Mouse (Mus musculus) myocyte (in vitro differentiated cells): Measurements from ENCODE around the gene Dclk2. TPM values are rescaled to one million over a fixed set of nuclear protein-coding genes. Genes with fewer than 3 reads are reported as not detected.

Experiments
- H3K27me3 ChIP-seq: one replicate; pipeline ENCODE4 v1.6.1; 2011; ENCODE audit not compliant: control insufficient read depth, insufficient read depth, insufficient read length
- H3K36me3 ChIP-seq: one replicate; pipeline ENCODE4 v1.6.1; 2011; ENCODE audit not compliant: control insufficient read depth, insufficient read depth
- H3K4me2 ChIP-seq: one replicate; pipeline ENCODE4 v1.6.1; 2011; ENCODE audit warnings: low read depth, control low read depth
- H3K4me3 ChIP-seq: one replicate; pipeline ENCODE4 v1.5.1; 2011; ENCODE audit warnings: mild to moderate bottlenecking, control low read depth, moderate library complexity
- H3K79me2 ChIP-seq: one replicate; pipeline ENCODE4 v1.6.1; 2011; ENCODE audit not compliant: control insufficient read depth, insufficient read depth
- H3ac ChIP-seq: one replicate; pipeline ENCODE4 v1.6.1; 2011; ENCODE audit not compliant: control insufficient read depth, insufficient read length
- CEBPB ChIP-seq: IDR thresholded peaks from 2 replicates; pipeline ENCODE4 v1.6.1; 2011; ENCODE audit warnings: mild to moderate bottlenecking, moderate library complexity; ENCODE audit not compliant: poor library complexity, insufficient read depth, severe bottlenecking
- E2F4 ChIP-seq: IDR thresholded peaks from one replicate; pipeline ENCODE4 v1.6.1; 2011; ENCODE audit warnings: mild to moderate bottlenecking, control low read depth, moderate library complexity; ENCODE audit not compliant: insufficient read depth
- MAX ChIP-seq: IDR thresholded peaks from one replicate; pipeline ENCODE4 v1.6.1; 2011; ENCODE audit warnings: low read depth, mild to moderate bottlenecking, control low read depth
- MYOD1 ChIP-seq, 3 experiments: IDR thresholded peaks; one replicate each; pipeline ENCODE4 v1.6.1; 2011; ENCODE audit warnings: control low read depth in 2 of 3, low read depth in 2 of 3, mild to moderate bottlenecking in 2 of 3, moderate library complexity in 1 of 3; ENCODE audit not compliant: insufficient read length in 2 of 3, control insufficient read depth in 1 of 3
- MYOG ChIP-seq, 3 experiments: IDR thresholded peaks; one replicate each; pipeline ENCODE4 v1.6.1; 2011; ENCODE audit warnings: control low read depth in 2 of 3, low read depth in 2 of 3, mild to moderate bottlenecking in 2 of 3; ENCODE audit not compliant: insufficient read length in 2 of 3, control insufficient read depth in 1 of 3, insufficient read depth in 1 of 3
- POLR2A ChIP-seq: IDR thresholded peaks from one replicate; pipeline ENCODE4 v1.6.1; 2011; ENCODE audit warnings: low read depth, mild to moderate bottlenecking, control low read depth, moderate library complexity; ENCODE audit not compliant: insufficient read length
- POLR2AphosphoS2 ChIP-seq: IDR thresholded peaks from one replicate; pipeline ENCODE4 v1.6.1; 2011; ENCODE audit warnings: low read depth, control low read depth; ENCODE audit not compliant: insufficient read length
- REST ChIP-seq: IDR thresholded peaks from one replicate; pipeline ENCODE4 v1.6.1; 2011; ENCODE audit warnings: mild to moderate bottlenecking, control low read depth, moderate library complexity; ENCODE audit not compliant: insufficient read depth, insufficient read length
- SRF ChIP-seq: IDR thresholded peaks from one replicate; pipeline ENCODE4 v1.6.1; 2011; ENCODE audit warnings: low read depth; ENCODE audit not compliant: control insufficient read depth, insufficient read length
- TCF12 ChIP-seq: IDR thresholded peaks from one replicate; pipeline ENCODE4 v1.6.1; 2011; ENCODE audit warnings: mild to moderate bottlenecking, control low read depth; ENCODE audit not compliant: poor library complexity, insufficient read depth, severe bottlenecking
- TCF3 ChIP-seq: IDR thresholded peaks from one replicate; pipeline ENCODE4 v1.6.1; 2011; ENCODE audit warnings: low read depth, control low read depth; ENCODE audit not compliant: insufficient read length
- USF1 ChIP-seq: IDR thresholded peaks from one replicate; pipeline ENCODE4 v1.6.1; 2011; ENCODE audit warnings: low read depth, mild to moderate bottlenecking, control low read depth, moderate library complexity
- polyA plus RNA-seq: library from polyadenylated mRNA; unstranded; fragments of >200 nt; fragmentation: generic; extraction: Trizol; gene quantifications from one replicate; pipeline ENCODE4 v1.2.1, GENCODE M21; 2012; ENCODE audit warnings: missing spikeins

The Dclk2 gene
- polyA plus RNA-seq, 1 experiment = 1.8 TPM

DNA sequence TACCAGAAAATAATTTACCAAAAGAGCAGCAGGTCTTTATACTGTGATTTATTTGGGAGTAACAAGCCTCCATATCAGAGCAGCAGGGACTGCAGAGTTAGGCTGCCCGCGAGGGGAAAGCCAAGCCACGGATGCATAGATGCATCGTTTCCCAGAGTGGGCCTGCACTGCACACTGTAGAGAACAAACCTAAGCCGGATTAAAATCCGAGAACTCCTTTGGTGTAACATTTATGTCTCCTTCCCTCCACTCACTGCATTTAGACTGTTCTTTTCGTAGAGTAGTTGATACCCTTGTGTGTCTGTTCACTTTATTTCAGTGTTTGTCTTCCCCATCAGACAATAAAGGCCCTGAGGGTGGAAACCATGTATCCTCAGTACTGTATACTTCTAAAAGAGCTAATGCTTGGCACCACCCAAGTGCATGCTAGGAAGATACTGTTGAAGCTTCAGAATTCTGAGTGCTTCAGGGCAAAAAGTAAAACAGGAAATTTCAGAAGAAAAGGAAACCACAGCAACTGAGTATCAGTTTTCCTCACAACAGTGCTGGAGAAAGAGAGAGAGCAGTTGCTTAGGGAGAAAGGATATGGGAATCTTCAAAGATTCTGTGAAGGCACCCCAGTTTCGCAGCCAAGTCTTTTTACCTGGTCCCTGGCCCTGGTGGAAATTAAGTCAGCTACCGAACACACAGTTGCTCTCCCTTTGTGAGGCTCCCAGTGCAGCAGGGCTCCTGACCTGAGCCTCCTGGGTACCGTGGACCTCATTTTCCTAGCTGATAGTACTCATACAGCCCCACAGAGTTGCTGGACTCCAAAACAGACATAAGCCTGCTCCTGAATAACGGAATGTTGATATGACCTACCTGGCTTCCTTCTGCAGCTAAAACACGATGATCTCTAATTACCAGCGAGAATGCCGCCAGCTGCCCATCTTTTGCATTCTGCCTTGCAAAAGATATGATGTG, 165.8 kb downstream of the Dclk2 start:
- Histone ChIP-seq H3K4me2 (no peak overlapping the region), H3K4me3 (no peak overlapping the region), H3ac (no peak overlapping the region), H3K36me3 (no peaks in the 10 kb centered on the region), H3K27me3 (no peaks in the 10 kb centered on the region), H3K79me2 (no peaks in the 10 kb centered on the region)
- TF ChIP-seq REST (no peak), E2F4 (no peak), MYOD1 (IDR thresholded peaks at IDR 0.05; ENCODE audit: control insufficient read depth in 1 of 3, insufficient read length in 2 of 3, low read depth in 2 of 3) (no peak), TCF3 (no peak), CEBPB (no peak), MAX (no peak), POLR2A (no peak), USF1 (no peak), SRF (no peak), MYOG (IDR thresholded peaks at IDR 0.05; ENCODE audit: control insufficient read depth in 1 of 3, insufficient read depth in 1 of 3, insufficient read length in 2 of 3, low read depth in 2 of 3) (no peak), TCF12 (no peak), POLR2AphosphoS2 (no peak)

DNA sequence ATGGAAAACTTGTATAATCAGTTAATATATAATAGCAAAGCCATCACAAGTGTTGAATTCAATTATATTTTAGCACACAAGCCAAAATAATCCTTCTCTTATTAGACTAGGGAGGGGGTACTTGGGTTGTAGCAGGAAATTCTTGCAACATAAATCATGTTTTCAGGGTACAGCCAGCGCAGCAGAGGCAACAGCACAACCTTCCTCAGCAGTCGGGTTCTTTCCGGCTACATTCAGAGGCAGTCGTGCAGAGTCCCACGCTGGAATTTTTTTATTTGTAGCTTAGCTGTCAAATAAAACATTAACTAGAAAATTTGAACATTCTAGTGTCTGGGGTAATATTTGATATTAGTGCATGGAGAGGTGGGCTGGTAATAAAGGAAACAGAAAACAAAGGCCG, 166.5 kb downstream of the Dclk2 start:
- Histone ChIP-seq H3K4me3 (no peak overlapping the region), H3K4me2 (no peak overlapping the region), H3K27me3 (no peaks in the 10 kb centered on the region), H3ac (no peak overlapping the region), H3K79me2 (no peaks in the 10 kb centered on the region), H3K36me3 (no peaks in the 10 kb centered on the region)
- TF ChIP-seq MYOG (IDR thresholded peaks at IDR 0.05; ENCODE audit: control insufficient read depth in 1 of 3, insufficient read depth in 1 of 3, insufficient read length in 2 of 3, low read depth in 2 of 3) (no peak), USF1 (no peak), CEBPB (no peak), POLR2AphosphoS2 (no peak), TCF3 (no peak), REST (no peak), SRF (no peak), MAX (no peak), MYOD1 (IDR thresholded peaks at IDR 0.05; ENCODE audit: control insufficient read depth in 1 of 3, insufficient read length in 2 of 3, low read depth in 2 of 3) (no peak), POLR2A (no peak), E2F4 (no peak), TCF12 (no peak)

DNA sequence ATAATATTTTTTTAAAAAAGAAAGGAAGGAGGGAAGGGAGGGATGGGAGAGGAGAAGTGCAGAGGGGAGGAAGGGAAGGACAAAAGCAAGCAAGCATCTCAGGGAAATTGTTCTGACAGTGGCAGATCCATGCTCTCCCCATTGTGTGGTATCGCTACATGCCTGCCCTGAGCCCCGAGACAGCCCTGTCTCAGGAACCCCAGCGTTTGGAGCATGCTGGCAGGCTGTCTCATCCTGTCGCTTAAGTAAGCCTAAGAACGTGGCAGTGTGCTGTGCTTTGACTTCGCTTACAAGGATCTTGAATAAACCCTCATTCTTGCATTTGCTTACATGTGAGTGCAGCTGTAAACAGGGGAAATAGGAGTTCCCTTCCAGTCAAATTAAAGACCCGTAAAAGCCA, 170.0 kb downstream of the Dclk2 start:
- no peak overlapping the region for H3ac ChIP-seq
- H3K36me3 ChIP-seq = no peaks in the 10 kb centered on the region
- no peak for TF ChIP-seq POLR2A
- no peak for TF ChIP-seq SRF
- no peak for TF ChIP-seq E2F4
- no peak for TF ChIP-seq TCF3
- no peak overlapping the region for H3K4me3 ChIP-seq
- H3K27me3 ChIP-seq = no peaks in the 10 kb centered on the region
- no peaks in the 10 kb centered on the region for H3K79me2 ChIP-seq
- H3K4me2 ChIP-seq = no peak overlapping the region

DNA sequence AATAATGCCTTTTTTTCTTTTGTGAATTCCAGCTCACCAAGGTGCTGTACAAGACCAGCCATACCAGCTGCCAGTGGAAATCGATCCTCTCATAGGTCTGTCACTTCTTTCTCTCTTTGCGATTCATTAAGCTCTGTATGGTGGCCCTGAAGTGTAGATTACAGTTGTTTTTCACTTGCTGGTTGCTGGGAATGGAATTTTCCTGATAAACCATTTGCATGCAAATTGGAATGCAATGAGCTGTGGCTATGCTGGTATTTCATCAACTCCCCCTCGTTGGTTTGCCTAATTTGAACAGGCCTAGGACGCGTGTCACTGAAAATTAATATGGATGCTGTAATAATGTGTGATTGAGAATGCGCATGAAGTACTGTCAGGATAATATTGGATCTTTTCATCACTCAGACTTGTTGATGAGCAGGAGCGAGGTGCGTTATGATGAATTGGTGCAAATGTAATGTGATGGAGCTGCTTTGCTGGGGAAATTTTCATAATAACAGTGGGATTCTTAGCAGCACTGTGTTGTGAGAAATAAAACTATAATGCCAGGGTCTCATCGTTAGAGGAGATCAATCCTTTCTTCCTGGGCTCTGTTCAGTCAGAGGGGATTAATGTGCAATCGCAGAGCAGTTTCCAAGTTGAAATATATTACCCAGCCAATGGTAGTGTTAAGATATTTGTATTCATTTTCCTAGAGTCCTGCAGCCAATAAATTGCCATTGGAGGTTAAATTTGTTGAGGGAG, 174.7 kb downstream of the Dclk2 start:
- Histone ChIP-seq H3K27me3 (no peaks in the 10 kb centered on the region), H3K79me2 (no peaks in the 10 kb centered on the region), H3K36me3 (no peaks in the 10 kb centered on the region), H3K4me2 (no peak overlapping the region), H3K4me3 (no peak overlapping the region), H3ac (no peak overlapping the region)
- TF ChIP-seq REST (no peak), POLR2AphosphoS2 (no peak), SRF (no peak), TCF3 (no peak), MYOD1 (IDR thresholded peaks at IDR 0.05; ENCODE audit: control insufficient read depth in 1 of 3, insufficient read length in 2 of 3, low read depth in 2 of 3) (no peak), E2F4 (no peak)
